In genomic region chr2:164930706-164931581, GRCm38 (mm10) we compare ENCODE assay signal across 17 mouse cellular contexts. TPM values are rescaled to one million over a fixed set of nuclear protein-coding genes. Genes with fewer than 3 reads are reported as not detected.
DNase-seq lines count a peak whose midpoint lies in the region; ATAC-seq lines count a peak whose summit lies in the region.
"Had no signal": no experiment of that assay in that cellular context is flagged by ENCODE, and none has a peak within 500 bp of the region (broad histone marks: within the 10 kb centered on the region; RNA-seq: fewer than 3 reads in every experiment).

No protein-coding gene starts in this region.

- no peak overlapping the region for H3K4me2 ChIP-seq in hindbrain, embryonic 13.5 days
- H3K4me2 ChIP-seq in hindbrain, embryonic 11.5 days (replicated peaks; ENCODE audit: low read depth, low read length), result no peak overlapping the region
- H3K4me2 ChIP-seq in lung, embryonic 16.5 days (ENCODE audit: low read depth, low read length), result no peak overlapping the region
- no peak overlapping the region for H3K4me2 ChIP-seq in intestine, embryonic 16.5 days (ENCODE audit: low read depth, low read length)
- H3K4me2 ChIP-seq: forebrain, embryonic 13.5 days; hindbrain, embryonic 14.5 days; limb, embryonic 15.5 days had no signal

- peak; percentile 66 to 77 for DNase-seq in adrenal gland, adult (ENCODE audit: inconsistent age in 2 of 2, low spot score in 1 of 2)
- DNase-seq in adrenal gland, postnatal 25 days, result no peak
- no peak for DNase-seq in hindbrain, embryonic 11.5 days (ENCODE audit: low spot score)
- DNase-seq in lung, postnatal 14 days, result no peak
- no peak for DNase-seq in midbrain, embryonic 10.5 days (ENCODE audit: low spot score)
- DNase-seq: cerebellum, postnatal 25 days; kidney, adult 8-10 months; layer of hippocampus, adult 9-11 months; liver, postnatal 0 days; thymus, postnatal 36 days had no signal

- H3K27me3 ChIP-seq in hindbrain, embryonic 13.5 days, result peaks cover 30% of the 10 kb centered on the region; the same call in 1 of the 2 replicates
- no peaks in the 10 kb centered on the region for H3K27me3 ChIP-seq in hindbrain, embryonic 11.5 days (ENCODE audit: control insufficient read depth, insufficient read depth, low read length)
- H3K27me3 ChIP-seq in lung, embryonic 16.5 days (ENCODE audit: control insufficient read depth, insufficient read depth, low read depth, low read length), result peaks cover 11% of the 10 kb centered on the region; the same call in 1 of the 2 replicates
- no peaks in the 10 kb centered on the region; the same call in 1 of the 2 replicates for H3K27me3 ChIP-seq in intestine, embryonic 16.5 days (replicated peaks; ENCODE audit: control insufficient read depth, insufficient read depth, low read length)
- H3K27me3 ChIP-seq in midbrain, embryonic 10.5 days (ENCODE audit: low read depth, poor library complexity, severe bottlenecking), result peaks cover 33% of the 10 kb centered on the region

- WGBS in hindbrain, embryonic 13.5 days, result 60% methylated on average over 11 of the region's 11 CpGs
- 62% methylated on average over 11 of the region's 11 CpGs for WGBS in hindbrain, embryonic 11.5 days
- WGBS in lung, embryonic 16.5 days, result 35% methylated on average over 11 of the region's 11 CpGs
- WGBS in intestine, embryonic 16.5 days, result 41% methylated on average over 11 of the region's 11 CpGs
- 73% methylated on average over 11 of the region's 11 CpGs for WGBS in midbrain, embryonic 10.5 days

- no peaks in the 10 kb centered on the region for H3K9me3 ChIP-seq in hindbrain, embryonic 13.5 days
- no peaks in the 10 kb centered on the region for H3K9me3 ChIP-seq in hindbrain, embryonic 11.5 days (ENCODE audit: control insufficient read depth, low read length)
- no peaks in the 10 kb centered on the region for H3K9me3 ChIP-seq in lung, embryonic 16.5 days (ENCODE audit: control insufficient read depth, low read length)
- no peaks in the 10 kb centered on the region for H3K9me3 ChIP-seq in intestine, embryonic 16.5 days (ENCODE audit: control insufficient read depth, low read length)
- H3K9me3 ChIP-seq in midbrain, embryonic 10.5 days (replicated peaks), result no peaks in the 10 kb centered on the region
- H3K9me3 ChIP-seq: forebrain, embryonic 13.5 days; limb, embryonic 15.5 days; megakaryocyte, embryonic 14.5 days had no signal

- H3K36me3 ChIP-seq in hindbrain, embryonic 13.5 days, result no peaks in the 10 kb centered on the region
- H3K36me3 ChIP-seq in hindbrain, embryonic 11.5 days (ENCODE audit: control insufficient read depth, insufficient read depth, low read length), result no peaks in the 10 kb centered on the region
- H3K36me3 ChIP-seq in lung, embryonic 16.5 days (ENCODE audit: control insufficient read depth, insufficient read depth, low read length), result no peaks in the 10 kb centered on the region
- no peaks in the 10 kb centered on the region for H3K36me3 ChIP-seq in intestine, embryonic 16.5 days (ENCODE audit: control insufficient read depth, insufficient read depth, low read length)
- H3K36me3 ChIP-seq in midbrain, embryonic 10.5 days, result no peaks in the 10 kb centered on the region
- H3K36me3 ChIP-seq: limb, embryonic 15.5 days had no signal

- H3K4me3 ChIP-seq in hindbrain, embryonic 13.5 days, result no peak overlapping the region
- no peak overlapping the region for H3K4me3 ChIP-seq in hindbrain, embryonic 11.5 days (ENCODE audit: low read depth, low read length)
- H3K4me3 ChIP-seq in lung, embryonic 16.5 days (ENCODE audit: low read length), result no peak overlapping the region
- H3K4me3 ChIP-seq in intestine, embryonic 16.5 days (ENCODE audit: low read length), result no peak overlapping the region
- no peak overlapping the region for H3K4me3 ChIP-seq in midbrain, embryonic 10.5 days
- H3K4me3 ChIP-seq: forebrain, embryonic 13.5 days; limb, embryonic 15.5 days; megakaryocyte, embryonic 14.5 days had no signal

- ATAC-seq in hindbrain, embryonic 13.5 days (ENCODE audit: low FRiP score), result no peak
- no peak for ATAC-seq in hindbrain, embryonic 11.5 days (ENCODE audit: low FRiP score)
- ATAC-seq in lung, embryonic 16.5 days (ENCODE audit: low read depth), result peak; percentile 39
- peak; percentile 38 for ATAC-seq in intestine, embryonic 16.5 days
- ATAC-seq: forebrain, embryonic 13.5 days; liver, postnatal 0 days had no signal

- no peak overlapping the region for H3K9ac ChIP-seq in hindbrain, embryonic 13.5 days
- no peak overlapping the region for H3K9ac ChIP-seq in hindbrain, embryonic 11.5 days (ENCODE audit: low read depth, low read length)
- no peak overlapping the region for H3K9ac ChIP-seq in lung, embryonic 16.5 days (ENCODE audit: low read length)
- no peak overlapping the region for H3K9ac ChIP-seq in intestine, embryonic 16.5 days (ENCODE audit: low read depth, low read length)
- H3K9ac ChIP-seq: forebrain, embryonic 13.5 days; hindbrain, embryonic 14.5 days; limb, embryonic 15.5 days; liver, postnatal 0 days had no signal

- peak overlapping the region; percentile 10 for H3K27ac ChIP-seq in hindbrain, embryonic 13.5 days
- H3K27ac ChIP-seq in hindbrain, embryonic 11.5 days (ENCODE audit: low read depth, low read length), result no peak overlapping the region
- H3K27ac ChIP-seq in lung, embryonic 16.5 days (ENCODE audit: low read length), result no peak overlapping the region
- H3K27ac ChIP-seq in intestine, embryonic 16.5 days (ENCODE audit: low read length), result peak overlapping the region; percentile 27; the same call in 1 of the 2 replicates
- H3K27ac ChIP-seq in midbrain, embryonic 10.5 days (replicated peaks), result no peak overlapping the region
- H3K27ac ChIP-seq: forebrain, embryonic 13.5 days; hindbrain, embryonic 14.5 days; limb, embryonic 15.5 days had no signal

- peaks cover 5% of the 10 kb centered on the region for H3K4me1 ChIP-seq in hindbrain, embryonic 13.5 days (replicated peaks)
- H3K4me1 ChIP-seq in hindbrain, embryonic 11.5 days (replicated peaks; ENCODE audit: control insufficient read depth, insufficient read depth, low read length), result no peaks in the 10 kb centered on the region
- H3K4me1 ChIP-seq in lung, embryonic 16.5 days (replicated peaks; ENCODE audit: control insufficient read depth, insufficient read depth, low read length), result peaks cover 5% of the 10 kb centered on the region; the same call in 1 of the 2 replicates
- no peaks in the 10 kb centered on the region for H3K4me1 ChIP-seq in intestine, embryonic 16.5 days (ENCODE audit: control insufficient read depth, insufficient read depth, low read length)
- H3K4me1 ChIP-seq in midbrain, embryonic 10.5 days, result peaks cover 5% of the 10 kb centered on the region; the same call in 1 of the 2 replicates
- H3K4me1 ChIP-seq: forebrain, embryonic 13.5 days; limb, embryonic 15.5 days had no signal

RNA-seq across cellular contexts. Expression of gene Mmp9, which starts 9.6 kb away (rescaled TPM):
- 0.33 and 0.43 TPM in 2 replicates for total RNA-seq in adrenal gland, postnatal 25 days (2021)
- 23.8 and 25.2 TPM in 2 replicates for polyA plus RNA-seq in hindbrain, embryonic 13.5 days (2015; fragmentation: Nextera tagmentation; extraction: Ambion mirVana)
- 1.3 TPM in 2 replicates for polyA plus RNA-seq in hindbrain, embryonic 11.5 days (2014; fragmentation: Nextera tagmentation; extraction: Ambion mirVana)
- 2.0 and 7.8 TPM in 2 replicates for polyA plus RNA-seq in lung, embryonic 16.5 days (2015; fragmentation: Nextera tagmentation; extraction: Ambion mirVana)
- polyA plus RNA-seq in intestine, embryonic 16.5 days (2015; fragmentation: Nextera tagmentation; extraction: Ambion mirVana), result 7.6 and 9.3 TPM in 2 replicates
- 0.39 and 0.97 TPM in 2 replicates for polyA plus RNA-seq in midbrain, embryonic 10.5 days (2016; fragmentation: Nextera tagmentation; extraction: Ambion mirVana)

RNA-seq across cellular contexts. Expression of gene Zfp335, which starts 19.4 kb away (rescaled TPM):
- 21.2 and 23.9 TPM in 2 replicates for total RNA-seq in adrenal gland, postnatal 25 days (2021)
- 13.1 and 13.9 TPM in 2 replicates for polyA plus RNA-seq in hindbrain, embryonic 13.5 days (2015; fragmentation: Nextera tagmentation; extraction: Ambion mirVana)
- 8.6 and 8.8 TPM in 2 replicates for polyA plus RNA-seq in hindbrain, embryonic 11.5 days (2014; fragmentation: Nextera tagmentation; extraction: Ambion mirVana)
- polyA plus RNA-seq in lung, embryonic 16.5 days (2015; fragmentation: Nextera tagmentation; extraction: Ambion mirVana), result 14.3 and 14.6 TPM in 2 replicates
- 9.6 and 10.5 TPM in 2 replicates for polyA plus RNA-seq in intestine, embryonic 16.5 days (2015; fragmentation: Nextera tagmentation; extraction: Ambion mirVana)
- polyA plus RNA-seq in midbrain, embryonic 10.5 days (2016; fragmentation: Nextera tagmentation; extraction: Ambion mirVana), result 14.1 and 17.1 TPM in 2 replicates

RNA-seq across cellular contexts. Expression of gene Slc12a5, which starts 29.7 kb away (rescaled TPM):
- 7.2 and 10.6 TPM in 2 replicates for total RNA-seq in adrenal gland, postnatal 25 days (2021)
- polyA plus RNA-seq in hindbrain, embryonic 13.5 days (2015; fragmentation: Nextera tagmentation; extraction: Ambion mirVana), result 21.4 and 22.1 TPM in 2 replicates
- polyA plus RNA-seq in hindbrain, embryonic 11.5 days (2014; fragmentation: Nextera tagmentation; extraction: Ambion mirVana), result 7.4 and 7.5 TPM in 2 replicates
- 0.47 and 0.53 TPM in 2 replicates for polyA plus RNA-seq in lung, embryonic 16.5 days (2015; fragmentation: Nextera tagmentation; extraction: Ambion mirVana)
- polyA plus RNA-seq in intestine, embryonic 16.5 days (2015; fragmentation: Nextera tagmentation; extraction: Ambion mirVana), result 0.23 and 0.32 TPM in 2 replicates
- 0.99 and 2.1 TPM in 2 replicates for polyA plus RNA-seq in midbrain, embryonic 10.5 days (2016; fragmentation: Nextera tagmentation; extraction: Ambion mirVana)

RNA-seq across cellular contexts. Expression of gene Pcif1, which starts 51.8 kb away (rescaled TPM):
- total RNA-seq in adrenal gland, postnatal 25 days (2021), result 46.6 and 60.9 TPM in 2 replicates
- 87.8 and 95.3 TPM in 2 replicates for polyA plus RNA-seq in hindbrain, embryonic 13.5 days (2015; fragmentation: Nextera tagmentation; extraction: Ambion mirVana)
- 58.1 and 60.0 TPM in 2 replicates for polyA plus RNA-seq in hindbrain, embryonic 11.5 days (2014; fragmentation: Nextera tagmentation; extraction: Ambion mirVana)
- 75.3 and 75.8 TPM in 2 replicates for polyA plus RNA-seq in lung, embryonic 16.5 days (2015; fragmentation: Nextera tagmentation; extraction: Ambion mirVana)
- 57.9 and 64.0 TPM in 2 replicates for polyA plus RNA-seq in intestine, embryonic 16.5 days (2015; fragmentation: Nextera tagmentation; extraction: Ambion mirVana)
- 73.8 and 93.8 TPM in 2 replicates for polyA plus RNA-seq in midbrain, embryonic 10.5 days (2016; fragmentation: Nextera tagmentation; extraction: Ambion mirVana)

Comparison
In these comparisons a context has a peak if more than half of its experiments do, and no peak if none do; other contexts are left out.
1. DNase-seq: peak in adrenal gland, adult (2 of 2); none in adrenal gland, postnatal 25 days (single experiment), hindbrain, embryonic 11.5 days (single experiment), lung, postnatal 14 days (single experiment) and midbrain, embryonic 10.5 days (single experiment).
2. H3K27ac ChIP-seq: peak in hindbrain, embryonic 13.5 days (single experiment) and intestine, embryonic 16.5 days (single experiment); none in hindbrain, embryonic 11.5 days (single experiment), lung, embryonic 16.5 days (single experiment) and midbrain, embryonic 10.5 days (single experiment).
3. ATAC-seq: peak in lung, embryonic 16.5 days (single experiment) and intestine, embryonic 16.5 days (single experiment); none in hindbrain, embryonic 13.5 days (single experiment) and hindbrain, embryonic 11.5 days (single experiment).